Mouse (Mus musculus): ENCODE results near the gene Lrrc31.

DNA sequence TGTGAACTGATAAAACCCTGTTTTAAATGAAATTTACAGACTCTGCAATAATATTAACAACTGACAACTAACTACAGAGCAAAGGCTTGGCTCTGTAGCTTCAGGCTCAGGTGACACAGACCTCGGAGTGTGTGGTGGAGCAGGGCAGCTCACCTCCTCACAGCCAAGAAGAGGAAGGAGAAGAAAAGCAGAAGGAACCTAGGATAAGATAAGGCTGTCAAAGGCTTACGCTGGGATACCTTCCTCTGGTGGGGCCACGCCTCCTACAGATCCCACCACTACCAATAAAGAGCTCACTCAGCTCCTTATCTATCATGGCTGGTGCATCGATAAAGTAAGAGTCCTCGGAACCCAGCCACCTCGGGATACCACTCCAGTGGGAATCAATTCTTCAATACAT, 16.5 kb downstream of the Lrrc31 start:
- TF ChIP-seq POLR2A (IDR thresholded peaks at IDR 0.05; ENCODE audit: borderline replicate concordance, extremely low read depth, insufficient read depth, insufficient read length, poor library complexity, severe bottlenecking) = no peak
- no peak for TF ChIP-seq CTCF (IDR thresholded peaks at IDR 0.05; ENCODE audit: borderline replicate concordance, extremely low read depth, insufficient read depth, insufficient read length)

Measured in brain, embryonic 14.5 days (tissue).